Mouse (Mus musculus) layer of hippocampus, adult 9-11 months (tissue): ENCODE measurements around the gene Hoxd9.

ENCODE experiments used
- DNase-seq: peaks from one replicate; pipeline ENCODE4 v3.0.0; 2022

Gene Hoxd9

DNA sequence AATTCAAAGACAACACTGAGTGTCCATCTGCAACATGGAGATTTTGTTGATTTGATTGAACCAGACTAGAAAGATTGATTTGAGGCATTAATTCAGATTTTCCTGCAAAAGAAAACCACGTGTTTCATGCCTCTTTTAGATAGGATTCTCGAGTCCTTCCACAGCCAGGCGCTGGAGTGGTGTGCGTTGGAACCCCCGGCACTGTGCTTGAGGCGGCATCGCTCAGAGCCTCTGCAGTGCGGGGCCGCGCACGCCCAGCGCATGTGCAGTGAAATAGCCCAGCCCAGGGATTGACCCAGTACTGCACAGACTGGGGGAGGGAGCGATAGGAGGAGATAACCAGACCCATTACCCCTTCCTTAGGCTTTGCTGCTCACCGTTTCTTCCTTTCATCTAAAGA lies 17.4 kb downstream of the Hoxd9 start:
- no peak for DNase-seq

DNA sequence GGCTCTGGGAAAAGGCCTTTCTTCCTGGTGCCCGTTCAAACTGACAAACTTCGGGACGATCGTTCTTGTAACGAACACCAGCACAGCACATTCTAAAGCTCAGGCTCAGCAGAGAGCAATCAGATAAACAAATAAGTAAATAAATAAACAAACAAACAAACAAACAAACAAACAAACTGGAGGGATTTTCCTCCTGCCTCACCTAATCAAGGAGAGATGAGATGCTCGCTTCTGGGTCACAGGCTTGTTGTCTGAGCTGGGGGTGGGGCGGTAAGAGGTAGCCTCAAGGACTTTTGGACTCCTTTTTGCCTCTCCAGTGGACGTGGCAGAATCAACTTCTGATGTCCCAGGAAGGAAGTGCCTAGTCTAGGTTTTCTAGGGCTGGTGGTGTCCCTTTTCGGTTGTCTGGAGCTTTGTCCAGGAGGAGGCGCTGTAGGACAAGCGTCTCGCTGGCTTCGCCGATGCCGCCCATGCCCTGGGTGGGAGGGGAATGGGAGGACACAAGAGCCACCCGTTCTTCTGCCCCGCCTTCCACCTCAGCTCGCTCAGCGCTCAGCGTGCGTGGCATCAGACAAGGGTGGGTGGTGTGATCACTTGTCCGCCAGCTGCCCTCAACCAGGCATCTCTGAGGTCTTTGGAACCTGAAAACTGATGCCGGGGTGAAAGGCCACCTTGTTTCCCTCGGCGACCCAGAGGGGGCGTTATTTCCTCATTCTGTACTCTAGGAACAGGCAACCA lies 18.1 kb downstream of the Hoxd9 start:
- DNase-seq, result peak; percentile 45

DNA sequence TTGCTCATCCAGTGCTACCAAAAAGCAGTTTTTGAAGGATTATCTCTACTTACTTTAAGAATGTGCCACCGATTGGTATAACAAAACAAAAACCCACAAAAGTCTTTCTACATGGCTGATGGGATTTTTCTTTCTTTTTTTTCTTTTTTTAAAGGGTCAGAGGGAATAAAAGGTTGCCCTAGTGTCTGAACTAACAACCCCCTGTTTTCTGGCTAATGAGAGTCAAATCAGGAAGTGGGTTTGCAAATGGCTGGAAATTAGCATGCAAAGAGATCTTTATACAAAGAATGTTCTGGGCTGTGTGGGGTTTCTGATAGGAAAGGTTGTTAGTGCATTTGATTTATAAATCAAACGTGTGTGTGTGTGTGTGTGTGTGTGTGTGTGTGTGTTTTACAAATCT lies 22.9 kb downstream of the Hoxd9 start:
- no peak for DNase-seq

DNA sequence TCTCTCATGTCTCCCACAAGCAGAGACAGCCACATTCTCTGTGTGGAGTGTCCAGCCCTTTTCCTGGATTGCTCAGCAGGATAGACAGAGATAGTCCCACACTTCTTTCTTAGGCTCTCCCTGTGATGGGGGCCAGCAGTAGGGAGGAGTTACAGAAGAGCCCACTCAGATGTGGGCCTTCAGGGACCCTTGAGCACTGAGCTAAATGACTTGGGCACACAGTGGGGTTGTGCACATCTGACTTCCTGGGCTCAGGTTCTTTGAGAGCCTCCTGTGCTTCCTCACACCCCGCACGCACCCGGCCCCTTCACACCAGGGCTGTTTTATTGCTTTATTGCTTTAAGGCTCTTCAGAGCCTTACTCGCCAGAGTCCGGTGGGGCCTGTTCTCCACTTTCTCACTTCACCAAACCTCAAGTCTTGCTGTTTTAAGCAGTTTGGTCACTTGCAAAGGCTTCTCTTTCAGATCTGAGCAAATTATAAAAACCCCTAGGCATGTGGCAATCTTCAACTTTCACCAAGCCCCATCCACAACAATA lies 23.5 kb downstream of the Hoxd9 start:
- DNase-seq, result no peak

DNA sequence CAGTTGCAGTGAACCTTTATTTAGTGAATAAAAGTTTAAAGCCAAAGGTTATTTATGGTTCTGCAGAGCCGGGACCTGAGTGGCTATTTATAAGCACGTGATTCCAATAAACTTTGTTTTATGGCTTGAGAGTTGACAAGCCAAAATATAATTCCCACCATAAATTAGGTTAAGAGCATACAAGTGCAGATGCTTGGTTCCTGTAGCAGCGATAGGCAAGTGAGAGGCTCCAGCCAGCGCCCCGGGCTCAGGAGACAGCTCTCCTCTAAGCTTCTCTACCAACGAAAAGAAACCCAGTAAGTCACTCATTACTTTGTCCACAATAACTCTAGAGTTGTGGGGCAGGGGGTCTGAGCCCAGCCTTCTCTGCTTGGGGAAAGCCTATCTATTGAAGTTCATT lies 24.4 kb downstream of the Hoxd9 start:
- DNase-seq, result no peak

DNA sequence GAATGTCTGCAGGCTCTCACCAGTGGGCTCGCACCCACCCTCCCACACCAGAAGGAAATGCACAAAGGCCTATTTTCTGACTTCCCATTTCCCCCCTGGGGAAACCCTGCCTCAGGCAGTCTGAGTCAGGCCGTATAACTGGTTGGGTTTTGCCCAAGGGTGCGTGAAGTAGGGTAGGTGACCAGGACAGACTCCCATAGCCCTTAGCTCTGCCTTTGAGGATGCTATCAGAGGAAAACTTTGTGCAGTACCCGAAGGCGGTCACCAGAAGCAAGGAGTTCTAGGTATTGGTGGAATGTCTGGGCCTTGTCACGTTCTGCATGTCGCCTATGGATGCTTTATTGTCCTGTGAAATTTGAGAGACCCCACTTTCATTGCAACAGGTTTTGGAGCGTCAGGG lies 25.4 kb downstream of the Hoxd9 start:
- DNase-seq, result no peak

DNA sequence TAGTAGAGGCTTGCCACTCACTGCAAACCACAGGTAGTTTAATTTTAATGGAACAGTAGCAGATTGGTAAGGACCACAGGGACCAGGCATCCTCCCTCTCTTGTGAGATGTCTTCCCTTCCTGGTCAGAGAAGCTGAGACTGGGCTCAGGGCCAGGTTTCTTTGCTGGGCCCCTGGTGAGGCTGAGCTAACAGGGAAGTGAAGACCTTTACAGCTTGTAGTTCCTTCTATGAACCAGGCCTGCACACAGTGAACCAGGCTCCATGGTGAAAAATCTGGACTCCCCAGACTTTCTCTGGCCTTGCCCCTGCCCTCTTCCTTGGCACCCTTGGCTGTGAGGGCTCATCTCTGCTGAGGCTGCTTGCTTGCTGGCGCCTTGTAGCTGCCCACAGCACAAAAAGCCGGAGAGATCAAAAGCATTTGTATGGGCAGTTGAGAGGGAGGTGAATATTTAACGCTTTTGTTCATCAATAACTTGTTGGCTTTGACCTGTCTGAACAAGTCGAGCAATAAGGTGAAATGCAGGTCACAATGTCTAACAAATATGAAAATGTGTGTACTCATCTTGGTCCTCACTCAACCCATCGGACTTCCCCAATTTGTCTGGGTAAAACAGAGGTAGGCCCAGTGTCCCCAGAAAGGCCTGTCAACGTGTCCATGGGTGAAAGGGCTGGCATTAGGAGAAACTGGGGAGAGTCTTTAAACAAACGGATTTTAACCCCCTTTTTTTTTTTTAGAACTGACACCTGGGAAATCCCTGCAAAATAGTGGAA lies 26.9 kb downstream of the Hoxd9 start:
- DNase-seq, result no peak

DNA sequence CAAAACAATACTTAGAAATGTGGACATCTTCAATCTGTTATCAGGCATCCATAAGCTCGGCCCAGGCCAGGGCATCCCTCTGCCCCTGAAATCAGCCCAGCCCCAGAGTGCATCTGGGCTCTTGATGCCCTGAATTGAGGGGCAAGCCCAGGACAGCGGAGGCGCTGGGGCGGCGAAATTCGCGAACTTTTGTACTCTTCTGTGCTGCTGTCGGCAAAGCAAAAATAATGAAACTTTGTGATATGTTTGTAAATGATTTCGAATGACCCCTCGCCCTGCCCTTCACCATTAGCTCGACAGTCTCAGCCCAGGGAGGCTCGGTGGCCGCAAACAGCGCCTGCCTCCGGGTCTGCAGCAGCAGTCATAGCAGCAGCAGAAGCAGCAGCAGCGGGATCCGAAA lies 27.6 kb downstream of the Hoxd9 start:
- DNase-seq, result no peak

DNA sequence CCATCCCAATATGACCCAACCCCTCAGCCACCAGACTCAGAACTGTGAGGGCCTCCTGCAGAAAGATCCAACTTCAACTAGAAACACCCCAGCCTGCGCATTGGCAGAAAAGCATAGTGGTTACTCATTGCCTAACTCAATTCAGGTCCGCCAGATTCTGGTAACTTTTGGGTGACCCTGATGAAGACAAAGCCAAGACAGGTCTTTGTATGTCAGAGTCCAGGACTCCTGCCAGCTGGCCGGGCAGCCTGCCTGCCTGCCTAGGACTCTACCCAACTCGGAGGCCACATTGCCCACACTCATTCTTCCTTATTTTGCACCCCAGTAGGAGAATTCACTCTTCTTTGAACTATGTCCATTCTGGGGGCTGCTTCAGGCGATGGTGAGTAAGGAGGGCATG lies 29.0 kb downstream of the Hoxd9 start, which contains the start of gene Gm28230:
TSS of gene Gm28230 (plus strand) at position 178 of the 400 bp plus-strand sequence.
- no peak for DNase-seq

DNA sequence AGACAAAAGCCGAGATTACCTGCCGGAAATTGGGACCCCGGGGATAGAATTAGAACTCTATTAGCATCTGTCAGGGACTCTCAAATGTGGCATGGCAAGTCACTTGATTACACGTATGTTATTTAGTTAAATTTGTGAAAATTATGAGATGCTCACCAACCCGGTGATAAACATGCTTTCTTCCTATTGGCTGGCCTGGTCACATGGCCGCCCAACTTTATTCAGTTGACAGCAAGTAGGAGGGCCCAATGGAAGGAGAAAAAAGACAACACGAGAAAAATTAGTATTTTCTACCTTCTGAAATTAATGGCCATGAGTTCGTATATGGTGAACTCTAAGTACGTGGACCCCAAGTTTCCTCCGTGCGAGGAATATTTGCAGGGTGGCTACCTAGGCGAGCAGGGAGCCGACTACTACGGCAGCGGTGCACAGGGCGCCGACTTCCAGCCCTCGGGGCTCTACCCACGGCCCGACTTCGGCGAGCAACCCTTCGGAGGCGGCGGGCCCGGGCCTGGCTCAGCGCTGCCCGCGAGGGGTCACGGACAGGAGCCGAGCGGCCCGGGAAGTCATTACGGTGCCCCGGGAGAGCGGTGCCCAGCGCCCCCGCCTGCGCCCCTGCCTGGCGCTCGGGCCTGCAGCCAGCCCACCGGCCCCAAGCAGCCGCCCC lies 29.6 kb downstream of the Hoxd9 start:
- no peak for DNase-seq

DNA sequence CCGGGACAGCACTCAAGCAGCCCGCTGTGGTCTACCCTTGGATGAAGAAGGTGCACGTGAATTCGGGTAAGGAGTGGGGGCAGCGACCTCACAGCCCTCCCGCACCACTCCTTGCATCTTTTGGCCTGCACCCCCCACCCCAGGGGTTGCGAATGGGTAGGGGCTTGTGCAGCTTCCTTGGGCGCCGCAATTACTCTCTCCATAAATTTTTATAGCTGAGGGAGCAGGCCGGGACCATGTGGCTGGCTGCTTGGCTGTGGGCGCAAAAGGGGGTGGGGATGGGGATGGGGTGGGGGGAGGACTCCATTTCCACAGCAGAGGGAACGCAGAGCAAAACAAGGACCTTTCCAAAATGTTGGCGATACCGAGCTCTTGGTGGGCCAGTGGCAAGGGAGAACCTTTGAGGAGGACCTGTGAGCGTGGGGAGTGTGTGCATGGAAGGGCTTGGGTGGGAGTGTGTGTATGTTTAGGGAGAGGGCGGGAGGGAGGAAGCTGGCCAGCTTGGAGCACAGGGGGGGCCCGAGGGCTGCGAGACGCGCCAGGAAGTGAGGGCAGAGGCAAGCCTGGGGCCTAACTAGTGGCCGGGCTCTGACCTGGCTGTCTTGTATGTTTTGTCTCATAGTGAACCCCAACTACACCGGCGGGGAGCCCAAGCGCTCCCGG lies 30.2 kb downstream of the Hoxd9 start:
- DNase-seq, result no peak

DNA sequence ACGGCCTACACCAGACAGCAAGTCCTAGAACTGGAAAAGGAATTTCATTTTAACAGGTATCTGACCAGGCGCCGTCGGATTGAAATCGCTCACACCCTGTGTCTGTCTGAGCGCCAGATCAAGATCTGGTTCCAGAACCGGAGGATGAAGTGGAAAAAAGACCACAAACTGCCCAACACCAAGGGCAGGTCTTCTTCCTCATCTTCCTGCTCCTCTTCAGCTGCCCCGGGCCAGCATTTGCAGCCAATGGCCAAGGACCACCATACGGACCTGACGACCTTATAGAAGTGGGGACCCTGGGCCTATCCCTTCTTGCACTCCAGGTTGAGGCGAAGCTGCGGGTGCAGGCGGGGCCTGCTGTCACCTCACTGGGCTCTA lies 30.8 kb downstream of the Hoxd9 start:
- no peak for DNase-seq

DNA sequence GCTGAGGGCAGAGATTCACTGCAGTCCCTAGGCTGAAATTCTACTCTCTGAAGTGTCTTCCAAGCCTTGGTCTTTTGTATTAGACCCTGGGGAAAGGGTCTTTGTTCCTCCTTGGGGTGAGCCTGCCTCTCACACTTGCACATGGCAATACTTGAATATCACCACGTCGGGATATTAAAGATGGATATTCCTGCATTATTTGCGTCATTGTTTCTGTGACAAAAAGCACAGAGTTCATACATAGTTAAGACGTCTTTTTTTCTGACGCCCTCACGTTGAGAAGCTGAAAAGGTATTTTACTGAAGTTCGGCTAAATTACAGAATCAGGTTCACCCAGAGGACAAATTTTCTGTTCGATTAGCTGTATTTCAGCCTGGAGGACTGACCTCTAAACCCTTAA lies 32.8 kb downstream of the Hoxd9 start:
- no peak for DNase-seq

DNA sequence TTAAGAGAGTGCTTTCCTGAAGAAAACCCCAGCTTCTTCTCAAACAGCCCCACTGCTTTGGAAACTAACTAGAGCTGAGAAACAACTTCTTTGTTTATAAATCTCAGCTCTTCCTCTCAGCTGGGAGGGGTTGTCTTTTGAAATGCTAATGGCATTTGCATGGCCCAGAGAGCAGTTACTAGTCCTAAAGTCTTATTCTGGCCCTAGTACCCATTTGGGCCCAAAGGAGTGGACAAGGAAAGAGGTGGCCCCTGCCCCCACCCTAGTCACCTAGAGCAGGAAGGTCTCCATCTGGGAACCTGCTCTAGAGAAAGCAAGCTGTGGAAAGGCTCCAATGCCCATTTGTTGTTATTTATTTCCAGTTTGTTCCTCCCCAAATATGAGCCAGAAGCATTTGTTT lies 33.5 kb downstream of the Hoxd9 start:
- no peak for DNase-seq

DNA sequence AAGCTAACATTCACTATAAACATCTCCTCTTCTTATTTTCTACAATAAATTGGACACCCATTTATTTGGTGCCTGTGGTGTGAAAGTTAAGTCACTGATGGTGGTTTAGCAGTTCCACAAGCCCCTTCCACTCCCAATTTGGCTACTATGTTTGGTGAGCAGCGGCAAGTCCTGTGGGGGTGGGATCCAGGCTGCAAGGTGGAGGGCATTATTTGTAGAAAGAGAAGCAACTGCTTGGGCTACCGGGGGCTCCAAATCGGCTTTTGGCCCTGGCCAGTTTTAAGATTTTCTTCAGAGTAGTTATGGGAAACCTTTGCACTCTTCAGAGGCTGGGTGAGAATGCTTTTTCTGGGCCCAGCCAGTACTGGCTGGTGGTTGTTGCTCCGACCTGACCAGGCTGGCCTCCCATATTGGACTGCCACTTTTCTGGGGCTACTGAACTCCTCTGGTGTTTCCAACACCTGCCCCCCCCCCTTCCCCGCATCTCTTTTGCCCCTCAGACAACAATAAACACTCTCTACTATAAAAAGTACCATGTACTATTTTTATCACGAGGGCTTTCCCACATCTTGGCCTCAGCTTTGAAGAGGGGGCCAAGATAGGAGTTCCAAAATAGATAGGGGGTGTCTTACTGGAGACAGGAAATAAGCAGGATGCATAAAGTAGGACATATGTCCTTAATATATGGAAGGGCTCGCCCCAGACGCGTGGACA lies 34.4 kb downstream of the Hoxd9 start:
- no peak for DNase-seq

DNA sequence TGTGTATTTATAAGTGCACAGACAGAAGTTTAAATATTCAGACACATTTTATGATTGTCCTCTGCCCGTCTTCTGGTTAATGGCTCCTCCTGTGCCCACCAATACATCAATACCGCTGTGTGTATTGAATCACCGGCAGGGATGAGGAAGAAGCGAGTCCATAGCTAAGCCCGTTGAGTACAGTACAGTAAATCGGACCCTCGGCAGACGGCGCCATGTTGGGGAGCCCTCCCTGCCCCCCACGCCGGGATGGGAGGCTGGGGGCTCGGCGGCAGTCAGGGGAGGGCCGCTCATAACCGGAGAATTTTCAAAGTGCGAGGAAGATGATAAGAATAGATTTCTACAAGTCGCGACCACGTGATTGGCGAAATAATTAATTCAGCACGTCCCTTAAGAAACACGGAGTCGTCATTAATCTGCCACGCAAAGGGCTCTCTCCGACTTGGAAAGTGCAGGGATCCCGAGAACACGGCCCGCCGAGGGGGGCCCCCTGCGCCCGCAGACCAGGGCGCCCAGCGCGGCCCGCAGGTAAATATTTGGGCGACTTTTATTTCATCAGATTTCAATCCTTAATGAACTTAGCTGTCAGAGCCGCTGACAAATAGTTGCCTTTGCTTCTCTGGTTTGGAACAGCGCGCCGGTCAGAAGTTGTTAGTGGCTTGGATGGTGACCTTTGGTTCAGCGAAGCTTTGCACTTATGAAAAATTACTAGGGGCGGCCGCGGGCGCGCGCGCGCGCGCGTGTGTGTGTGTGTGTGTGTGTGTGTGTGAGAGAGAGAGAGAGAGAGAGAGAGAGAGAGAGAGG lies 35.2 kb downstream of the Hoxd9 start:
- no peak for DNase-seq

DNA sequence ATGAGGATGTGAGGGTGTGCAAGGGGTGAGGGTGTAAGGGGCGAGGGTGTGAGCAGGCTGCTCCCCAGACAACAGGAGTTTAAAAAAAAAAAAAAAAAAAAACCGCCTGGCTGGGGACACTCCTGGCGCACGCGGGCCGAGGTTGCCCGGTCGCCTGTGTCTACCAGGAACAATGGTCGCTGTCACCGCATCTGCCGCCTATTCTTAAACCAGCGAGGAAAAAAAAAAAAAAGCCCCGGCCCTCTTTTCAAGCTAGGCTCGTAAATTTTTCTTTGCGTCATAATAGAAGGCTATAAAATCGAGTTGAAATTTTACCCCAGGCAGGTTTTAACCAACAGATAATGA lies 35.8 kb downstream of the Hoxd9 start:
- no peak for DNase-seq

DNA sequence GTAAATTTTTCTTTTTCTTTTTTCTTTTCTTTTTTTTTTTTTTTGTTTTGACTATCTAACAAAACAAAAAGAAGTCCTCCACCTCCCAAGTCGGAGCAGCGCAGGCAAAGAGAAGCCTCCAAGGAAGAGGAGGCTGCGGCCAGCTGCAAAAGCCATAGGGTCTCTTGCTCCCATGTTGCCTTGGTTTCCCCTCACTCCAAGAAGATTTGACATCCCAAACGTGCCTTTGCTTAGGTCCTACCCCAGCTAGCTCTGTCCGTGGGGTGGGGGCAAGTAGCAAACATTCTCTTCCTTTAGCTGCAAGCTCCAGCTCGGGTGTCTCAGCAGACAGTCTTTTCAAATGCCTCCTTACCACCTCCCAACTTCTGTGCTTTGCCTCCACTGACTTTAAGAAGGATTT lies 36.2 kb downstream of the Hoxd9 start:
- no peak for DNase-seq

DNA sequence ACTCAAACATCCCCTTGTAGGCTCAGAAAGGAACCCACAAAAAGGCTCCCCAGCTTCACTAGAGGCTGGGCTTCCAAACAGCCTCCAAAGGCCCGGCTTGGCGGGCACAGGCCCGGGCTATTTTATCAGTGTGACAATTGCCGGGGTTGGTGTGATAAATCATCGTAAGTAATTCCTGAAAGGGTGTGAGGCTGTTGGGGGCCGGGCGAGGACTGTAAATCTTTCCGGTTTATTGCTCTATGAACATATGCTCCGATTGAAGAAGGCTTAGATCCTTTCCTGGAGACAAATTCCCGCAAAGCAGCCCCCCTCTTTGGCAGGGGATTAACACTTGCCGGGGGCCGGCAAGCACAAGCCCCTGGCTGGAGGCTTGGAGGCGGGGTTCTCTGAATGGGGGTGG lies 36.9 kb downstream of the Hoxd9 start:
- DNase-seq, result no peak

DNA sequence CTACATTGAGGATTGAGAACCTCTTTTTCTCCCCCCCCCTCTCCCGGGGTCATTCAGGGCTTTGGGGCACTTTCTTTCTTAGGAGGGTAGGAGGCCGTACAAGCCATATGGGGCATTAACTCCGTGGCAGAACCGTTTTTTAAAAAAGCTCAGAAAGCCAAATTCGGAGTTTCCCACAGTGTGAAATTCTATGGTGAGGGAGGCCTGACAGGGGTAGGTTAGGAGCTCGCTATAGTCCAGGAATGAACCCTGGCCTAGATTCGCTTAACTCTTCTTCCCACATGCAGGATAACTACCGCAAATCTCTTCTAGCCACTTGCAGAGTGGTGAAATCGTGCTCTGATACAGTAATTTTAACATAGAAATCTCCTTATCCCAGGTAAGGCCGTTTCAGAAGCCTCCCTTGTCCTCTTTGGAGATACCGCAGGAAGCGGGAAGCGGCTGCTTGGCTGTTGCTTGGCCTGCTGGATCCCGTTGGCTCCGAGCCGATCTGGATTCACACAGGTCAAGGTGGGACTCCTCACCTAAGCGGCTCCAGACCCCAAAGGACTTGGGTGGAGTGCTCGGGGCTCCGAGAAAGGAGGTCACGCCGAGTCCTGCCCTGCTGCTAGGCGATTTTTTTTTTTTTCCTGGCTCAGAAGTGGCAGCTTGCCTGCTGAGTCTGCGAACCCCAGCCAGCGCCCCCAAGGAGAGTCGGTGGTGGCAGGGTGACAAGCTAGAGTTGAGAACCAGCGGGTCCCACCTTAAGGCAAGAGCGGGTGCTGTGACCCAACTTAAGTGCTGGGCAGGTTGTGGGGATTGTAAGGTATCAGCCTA lies 37.7 kb downstream of the Hoxd9 start:
- no peak for DNase-seq
